Mouse (Mus musculus) lung, adult 2 months (tissue): ENCODE measurements at regions not wholly inside any gene's neighbourhood (a gene's known extent, or its start where the extent isn't known, plus 50 kb on each side); places are given as distances from the start of the nearest gene placed in this dataset.

Experiments
- CTCF ChIP-seq: fragments of 200-500 bp; IDR thresholded peaks from 2 replicates; pipeline ENCODE4 v1.5.1; 2011; ENCODE audit warnings: mild to moderate bottlenecking, low read length, control low read depth; ENCODE audit not compliant: insufficient read depth
- POLR2A ChIP-seq: fragments of 200-500 bp; IDR thresholded peaks from 2 replicates; pipeline ENCODE4 v1.6.1; 2011; ENCODE audit warnings: low read depth, mild to moderate bottlenecking, control low read depth, low read length, borderline replicate concordance; ENCODE audit errors: extremely low read depth

- no peak for TF ChIP-seq CTCF
- no peak for TF ChIP-seq POLR2A
Observed at GRCm38 (mm10) chr17:68069484-68069883, 65.6 kb upstream of the Arhgap28 start.
